Mouse (Mus musculus) frontal cortex, adult 2 months (tissue): ENCODE results near the gene Hoxb4. TPM values are rescaled to one million over a fixed set of nuclear protein-coding genes. Genes with fewer than 3 reads are reported as not detected.

Source experiments
- DNase-seq, 2 experiments: peaks; one replicate each; pipeline ENCODE4 v3.0.0; 2022; ENCODE audit warnings: low spot score in 1 of 2; ENCODE audit errors: extremely low spot score in 1 of 2
- polyA plus RNA-seq: library from polyadenylated mRNA; depleted of rRNA; stranded (reverse); fragments of >200 nt; gene quantifications from 2 replicates; pipeline ENCODE4 v1.2.3, GENCODE M21; 2012

Gene Hoxb4
- polyA plus RNA-seq, 1 experiment, result not detected

GRCm38 (mm10) chr11:96346916-96347520, 29.0 kb downstream of the Hoxb4 start:
- no peak for DNase-seq

DNA sequence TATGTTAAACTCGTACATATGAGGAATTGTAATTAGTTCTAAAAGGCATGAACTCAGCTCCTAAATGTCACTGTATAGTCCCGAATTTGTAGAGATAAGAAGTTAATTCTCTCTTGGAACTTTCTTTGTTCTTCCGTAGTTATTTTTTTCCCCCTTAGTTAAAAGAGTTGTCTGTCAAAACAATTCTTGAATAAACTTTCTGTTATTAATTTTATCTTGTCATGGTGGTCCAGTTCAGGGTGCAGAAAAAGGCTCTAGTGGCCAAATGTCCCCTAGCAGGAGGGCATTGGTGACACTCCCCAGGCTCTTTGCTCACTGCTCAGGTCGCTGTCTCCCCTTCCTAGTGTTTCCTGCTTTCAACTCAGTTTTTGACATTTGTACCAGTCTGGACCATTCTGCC, 29.6 kb downstream of the Hoxb4 start:
- no peak for DNase-seq

- no peak for DNase-seq
Measured at GRCm38 (mm10) chr11:96348141-96348928, 30.3 kb downstream of the Hoxb4 start.

DNA sequence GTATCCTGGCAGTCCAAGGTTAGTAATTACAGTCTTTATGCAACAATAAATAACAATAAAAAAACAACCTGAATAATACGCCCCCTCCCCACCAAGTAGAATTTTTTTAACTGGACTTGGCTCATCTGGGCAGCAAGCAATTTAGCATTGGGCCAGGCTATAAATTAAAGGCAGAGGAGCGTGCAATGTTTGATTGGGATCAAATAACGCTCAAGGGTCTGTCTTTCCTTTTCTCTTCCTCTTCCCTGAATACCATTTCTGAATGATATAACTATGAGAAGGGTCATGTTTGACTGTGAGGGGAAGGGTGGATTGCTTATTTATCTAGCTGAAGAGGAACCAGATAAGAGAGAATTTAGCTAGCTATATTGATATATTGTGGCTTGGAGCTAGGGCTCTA, 30.9 kb downstream of the Hoxb4 start:
- no peak for DNase-seq

- no peak for DNase-seq
Measured at GRCm38 (mm10) chr11:96349491-96350340, 31.6 kb downstream of the Hoxb4 start.

GRCm38 (mm10) chr11:96350341-96350624, 32.2 kb downstream of the Hoxb4 start, which contains the start of gene Hoxb2:
Hoxb2 (plus strand) TSS chr11:96350525.
- no peak for DNase-seq

- no peak for DNase-seq
Measured at GRCm38 (mm10) chr11:96350791-96351190, 32.7 kb downstream of the Hoxb4 start.

DNA sequence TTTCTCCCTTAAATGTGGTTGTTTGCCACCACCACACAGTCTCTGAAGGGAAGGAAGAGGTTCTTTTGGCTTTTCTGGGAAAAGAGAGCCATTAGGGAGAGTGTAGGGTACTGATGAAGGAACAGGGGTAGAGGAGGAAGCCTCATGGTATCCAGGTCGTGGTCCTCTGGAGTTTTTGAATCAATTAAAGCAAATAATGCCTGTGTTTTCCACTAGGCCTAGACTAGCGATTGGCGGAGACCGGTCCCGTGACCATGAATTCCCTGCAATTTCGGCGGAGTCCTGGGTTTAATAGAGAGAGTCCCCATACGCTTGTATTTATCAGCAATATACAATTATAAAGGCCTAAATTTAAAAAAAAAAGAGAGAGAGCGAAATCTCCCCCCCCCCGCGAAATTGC, 33.2 kb downstream of the Hoxb4 start:
- no peak for DNase-seq

DNA sequence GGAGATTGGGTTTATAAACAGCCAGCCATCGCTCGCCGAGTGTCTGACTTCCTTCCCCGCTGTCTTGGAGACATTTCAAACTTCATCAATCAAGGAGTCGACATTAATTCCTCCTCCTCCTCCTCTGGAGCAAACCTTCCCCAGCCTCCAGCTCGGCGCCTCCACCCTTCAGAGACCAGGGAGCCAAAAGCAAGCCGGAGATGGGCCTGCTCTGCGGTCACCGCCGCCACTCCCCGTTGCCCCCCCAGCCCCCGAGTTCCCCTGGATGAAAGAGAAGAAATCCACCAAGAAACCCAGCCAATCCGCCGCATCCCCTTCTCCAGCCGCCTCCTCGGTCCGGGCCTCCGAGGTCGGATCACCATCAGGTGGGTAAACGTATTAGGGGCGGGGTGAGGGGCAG, 33.8 kb downstream of the Hoxb4 start:
- no peak for DNase-seq

- no peak for DNase-seq
Measured at GRCm38 (mm10) chr11:96352691-96353521, 34.8 kb downstream of the Hoxb4 start.

DNA sequence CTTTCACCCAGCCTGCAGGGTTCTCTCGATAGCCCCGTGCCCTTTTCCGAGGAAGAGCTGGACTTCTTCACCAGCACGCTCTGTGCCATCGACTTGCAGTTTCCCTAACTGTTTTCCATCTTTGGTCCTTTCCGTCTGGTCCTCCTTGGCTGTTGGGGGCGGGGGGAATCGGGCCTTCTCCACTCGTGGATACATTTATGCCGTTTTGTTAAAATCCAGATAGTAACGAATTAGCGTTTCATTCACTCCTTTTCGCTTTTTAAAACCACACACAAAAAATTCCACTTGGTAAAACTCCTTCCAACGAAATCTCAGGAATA, 35.4 kb downstream of the Hoxb4 start:
- no peak for DNase-seq

GRCm38 (mm10) chr11:96353939-96354338, 35.9 kb downstream of the Hoxb4 start:
- DNase-seq, result no peak

GRCm38 (mm10) chr11:96354376-96354775, 36.3 kb downstream of the Hoxb4 start:
- no peak for DNase-seq

DNA sequence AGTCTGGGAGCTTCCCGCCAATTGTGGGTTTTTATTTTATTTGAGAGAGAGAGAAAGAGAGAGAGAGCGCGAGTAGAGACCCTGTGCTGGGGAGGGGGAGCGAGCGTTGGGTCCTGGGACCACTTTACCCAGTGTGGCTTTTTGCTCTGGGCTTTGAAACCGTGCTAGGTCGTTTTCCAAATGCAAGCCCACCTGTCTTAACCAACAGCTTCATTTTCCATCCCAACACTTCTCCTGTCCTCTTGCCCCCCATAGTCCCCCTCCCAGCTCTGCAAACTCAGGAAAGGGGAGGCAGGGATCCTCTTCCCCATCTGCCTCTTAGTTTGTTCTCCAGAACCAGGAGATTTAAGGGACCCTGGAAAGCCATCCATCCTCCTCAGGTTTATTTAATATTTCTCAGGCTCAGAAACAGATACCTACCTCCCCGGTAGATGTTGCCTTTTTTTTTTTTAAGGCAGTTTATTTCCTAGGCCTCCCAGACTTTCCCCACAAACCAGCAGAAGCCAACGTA, 36.8 kb downstream of the Hoxb4 start:
- DNase-seq, result no peak

GRCm38 (mm10) chr11:96363807-96364206, 45.7 kb downstream of the Hoxb4 start:
- no peak for DNase-seq

DNA sequence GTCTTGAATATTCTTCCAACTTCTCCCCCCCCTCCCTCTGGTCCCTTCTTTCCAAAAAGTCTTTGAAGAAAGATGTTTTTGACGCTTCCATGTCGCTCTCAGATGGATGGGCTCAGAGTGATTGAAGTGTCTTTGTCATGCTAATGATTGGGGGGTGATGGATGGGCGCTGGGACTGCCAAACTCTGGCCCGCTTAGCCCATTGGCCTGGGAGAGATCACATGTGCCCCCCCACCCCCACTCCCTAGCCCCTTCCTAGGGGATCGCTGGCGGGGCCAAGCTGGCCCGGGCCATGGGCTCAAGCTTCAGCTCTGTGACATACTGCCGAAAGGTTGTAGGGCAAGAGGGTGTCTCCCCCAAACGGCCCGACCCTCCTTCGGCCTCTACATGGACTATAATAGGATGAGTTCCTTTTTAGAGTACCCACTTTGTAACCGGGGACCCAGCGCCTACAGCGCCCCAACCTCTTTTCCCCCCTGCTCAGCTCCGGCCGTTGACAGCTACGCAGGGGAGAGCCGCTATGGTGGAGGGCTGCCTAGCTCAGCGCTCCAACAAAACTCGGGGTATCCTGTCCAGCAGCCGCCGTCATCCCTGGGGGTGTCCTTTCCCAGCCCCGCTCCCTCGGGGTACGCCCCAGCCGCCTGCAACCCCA, 47.5 kb downstream of the Hoxb4 start, which contains the start of gene Hoxb1:
Gene Hoxb1, plus strand, starts transcription at position 312 of the 651 bp plus-strand sequence.
- no peak for DNase-seq

DNA sequence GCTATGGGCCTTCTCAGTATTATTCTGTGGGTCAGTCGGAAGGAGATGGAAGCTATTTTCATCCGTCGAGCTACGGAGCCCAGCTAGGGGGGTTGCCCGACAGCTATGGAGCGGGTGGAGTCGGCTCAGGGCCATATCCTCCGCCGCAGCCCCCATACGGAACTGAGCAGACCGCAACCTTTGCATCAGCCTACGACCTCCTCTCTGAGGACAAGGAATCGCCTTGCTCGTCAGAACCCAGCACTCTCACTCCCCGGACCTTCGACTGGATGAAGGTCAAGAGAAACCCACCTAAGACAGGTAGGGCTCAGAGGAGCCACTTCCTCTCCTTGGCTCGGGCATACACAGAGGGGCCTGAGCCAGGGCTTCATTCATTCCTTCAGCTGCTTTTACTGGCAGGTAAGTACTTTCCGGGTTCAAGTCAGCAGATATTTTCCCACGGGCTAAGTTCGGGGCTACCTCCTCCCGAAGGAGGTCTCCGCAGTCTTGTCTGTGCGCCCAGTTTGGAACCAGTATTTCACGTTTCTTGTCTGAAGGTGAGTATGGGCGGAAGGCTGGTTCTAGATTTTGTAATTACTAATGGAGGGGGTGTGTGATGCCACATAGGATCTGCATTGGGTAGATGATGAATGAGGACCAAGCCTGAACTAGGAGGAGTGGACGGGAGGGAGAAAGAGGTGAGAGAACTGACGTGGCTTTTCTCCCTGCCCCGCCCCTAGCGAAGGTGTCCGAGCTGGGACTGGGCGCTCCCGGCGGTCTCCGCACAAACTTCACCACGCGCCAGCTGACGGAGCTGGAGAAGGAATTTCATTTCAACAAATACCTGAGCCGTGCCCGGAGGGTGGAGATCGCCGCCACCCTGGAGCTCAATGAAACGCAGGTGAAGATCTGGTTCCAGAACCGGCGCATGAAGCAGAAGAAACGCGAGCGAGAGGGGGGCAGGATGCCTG, 48.3 kb downstream of the Hoxb4 start:
- no peak for DNase-seq

GRCm38 (mm10) chr11:96367141-96367540, 49.1 kb downstream of the Hoxb4 start:
- no peak for DNase-seq

- no peak for DNase-seq
Measured at GRCm38 (mm10) chr11:96368686-96369085, 50.6 kb downstream of the Hoxb4 start.
